Mouse (Mus musculus) cerebellum, adult (tissue): ENCODE measurements around the gene Rtn4ip1.
A peak's percentile ranks its signal among the peaks of the same experiment; 100 is the strongest.

Experiments used
- ATAC-seq: cut with Nextera tagmentation; 2 replicates; pipeline ENCODE4 v1.9.2; 2017; ENCODE audit warnings: mild to moderate bottlenecking, moderate library complexity, mixed read lengths; ENCODE audit not compliant: insufficient number of reproducible peaks, low FRiP score, low TSS enrichment

The Rtn4ip1 gene

GRCm38 (mm10) chr10:43901578-43902194 is at the start of gene Rtn4ip1, which contains the start of gene Qrsl1:
Gene Rtn4ip1, plus strand, starts transcription at chr10:43901807.
Gene Qrsl1, minus strand, starts transcription at chr10:43901745.
- peak; percentile 96 for ATAC-seq

- ATAC-seq, result no peak
Observed at GRCm38 (mm10) chr10:43851898-43852297, 49.7 kb upstream of the Rtn4ip1 start.

GRCm38 (mm10) chr10:43855916-43856315 is 45.7 kb upstream of the Rtn4ip1 start:
- no peak for ATAC-seq

GRCm38 (mm10) chr10:43856351-43856750 is 45.3 kb upstream of the Rtn4ip1 start:
- ATAC-seq, result no peak

- ATAC-seq, result no peak
Observed at GRCm38 (mm10) chr10:43870752-43871151, 30.9 kb upstream of the Rtn4ip1 start.

GRCm38 (mm10) chr10:43871458-43871857 is 30.1 kb upstream of the Rtn4ip1 start:
- ATAC-seq, result no peak

GRCm38 (mm10) chr10:43887676-43888075 is 13.9 kb upstream of the Rtn4ip1 start:
- ATAC-seq, result no peak

GRCm38 (mm10) chr10:43888976-43889375 is 12.6 kb upstream of the Rtn4ip1 start:
- ATAC-seq, result no peak

- no peak for ATAC-seq
Observed at GRCm38 (mm10) chr10:43892971-43893370, 8.6 kb upstream of the Rtn4ip1 start.

- no peak for ATAC-seq
Observed at GRCm38 (mm10) chr10:43896065-43896464, 5.5 kb upstream of the Rtn4ip1 start.

GRCm38 (mm10) chr10:43898276-43898675 is 3.3 kb upstream of the Rtn4ip1 start:
- no peak for ATAC-seq

GRCm38 (mm10) chr10:43900883-43901570 is 580 bp upstream of the Rtn4ip1 start:
- no peak for ATAC-seq

- ATAC-seq, result no peak
Observed at GRCm38 (mm10) chr10:43904569-43904968, 3.0 kb downstream of the Rtn4ip1 start.

GRCm38 (mm10) chr10:43910032-43910872 is 8.6 kb downstream of the Rtn4ip1 start:
- ATAC-seq, result no peak

GRCm38 (mm10) chr10:43910873-43911142 is 9.2 kb downstream of the Rtn4ip1 start:
- ATAC-seq, result no peak

GRCm38 (mm10) chr10:43912236-43912635 is 10.6 kb downstream of the Rtn4ip1 start:
- ATAC-seq, result no peak

GRCm38 (mm10) chr10:43916181-43916580 is 14.6 kb downstream of the Rtn4ip1 start:
- ATAC-seq, result no peak

- no peak for ATAC-seq
Observed at GRCm38 (mm10) chr10:43916737-43917136, 15.1 kb downstream of the Rtn4ip1 start.

GRCm38 (mm10) chr10:43918696-43919608 is 17.3 kb downstream of the Rtn4ip1 start:
- peak; percentile 74 for ATAC-seq

GRCm38 (mm10) chr10:43923096-43923495 is 21.5 kb downstream of the Rtn4ip1 start:
- no peak for ATAC-seq
